Mouse (Mus musculus) midbrain, embryonic 11.5 days (tissue): ENCODE measurements at regions not wholly inside any gene's neighbourhood (a gene's known extent, or its start where the extent isn't known, plus 50 kb on each side); places are given as distances from the start of the nearest gene placed in this dataset.

Source experiments
- ATAC-seq: fragments of 200-750 bp; cut with Nextera tagmentation; 2 replicates; pipeline ENCODE4 v1.8.0; 2017; ENCODE audit warnings: moderate TSS enrichment, moderate library complexity; ENCODE audit not compliant: low FRiP score
- DNase-seq: peaks from one replicate; pipeline ENCODE4 v3.0.0; 2015; ENCODE audit warnings: low spot score; ENCODE audit errors: missing footprints
- H3K27ac ChIP-seq: fragments of 300-500 bp; sonication (generic); 2 replicates; pipeline ENCODE4 v1.5.1; 2014; ENCODE audit warnings: low read depth, low read length
- H3K27me3 ChIP-seq: fragments of 300-500 bp; sonication (generic); 2 replicates; pipeline ENCODE4 v1.6.1; 2014; ENCODE audit warnings: mild to moderate bottlenecking, low read length, moderate library complexity, mixed read lengths; ENCODE audit not compliant: control insufficient read depth, insufficient read depth
- H3K36me3 ChIP-seq: fragments of 300-500 bp; sonication (generic); 2 replicates; pipeline ENCODE4 v1.6.1; 2014; ENCODE audit warnings: mild to moderate bottlenecking, low read length, moderate library complexity, mixed read lengths; ENCODE audit not compliant: control insufficient read depth, insufficient read depth
- H3K4me1 ChIP-seq: fragments of 300-500 bp; sonication (generic); 2 replicates; pipeline ENCODE4 v1.6.1; 2014; ENCODE audit warnings: low read length; ENCODE audit not compliant: control insufficient read depth, insufficient read depth
- H3K4me2 ChIP-seq: fragments of 300-500 bp; sonication (generic); 2 replicates; pipeline ENCODE4 v1.6.1; 2014; ENCODE audit warnings: mild to moderate bottlenecking, moderate library complexity
- H3K4me3 ChIP-seq: fragments of 300-500 bp; sonication (generic); 2 replicates; pipeline ENCODE4 v1.5.1; 2014; ENCODE audit warnings: low read depth, low read length
- H3K9ac ChIP-seq: fragments of 300-500 bp; sonication (generic); 2 replicates; pipeline ENCODE4 v1.6.1; 2014; ENCODE audit warnings: low read length
- H3K9me3 ChIP-seq: fragments of 300-500 bp; sonication (generic); 2 replicates; pipeline ENCODE4 v1.6.1; 2016; ENCODE audit warnings: low read length; ENCODE audit not compliant: control insufficient read depth
- WGBS: fragments of 180-500 bp; shearing (Covaris S2); extraction: QIAGEN DNeasy Blood & Tissue Kit; methylation state at CpG from one replicate; pipeline ENCODE4 v1.1.7; 2014; 5-methylcytosine and 5-hydroxymethylcytosine counted together

DNA sequence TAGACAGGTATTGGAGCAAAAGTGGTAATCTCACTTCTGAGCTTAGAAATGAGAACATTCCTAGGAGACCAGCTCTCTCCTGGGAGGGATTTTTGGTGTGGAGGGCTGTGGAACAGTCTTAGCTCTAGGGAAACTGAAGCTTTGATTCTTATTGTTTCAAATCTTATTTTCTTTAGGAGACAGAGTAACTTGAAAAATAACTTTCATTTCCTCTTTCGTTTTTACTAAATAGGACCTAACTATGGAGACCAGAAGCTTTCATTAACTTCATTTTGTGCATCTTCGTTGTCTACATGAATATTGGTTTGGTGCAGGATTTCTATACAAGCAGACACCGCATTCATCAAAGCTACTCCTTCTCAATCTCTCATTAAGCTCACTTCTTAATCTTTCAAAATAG lies 1010.5 kb upstream of the Msl3l2 start:
- WGBS, result 88% methylated on average over 3 of the region's 3 CpGs
- Histone ChIP-seq H3K9me3 (no peaks in the 10 kb centered on the region), H3K4me3 (no peak overlapping the region), H3K36me3 (no peaks in the 10 kb centered on the region), H3K27me3 (no peaks in the 10 kb centered on the region), H3K9ac (no peak overlapping the region), H3K4me1 (no peaks in the 10 kb centered on the region), H3K4me2 (no peak overlapping the region), H3K27ac (no peak overlapping the region)
- DNase-seq (no peak), ATAC-seq (no peak)

DNA sequence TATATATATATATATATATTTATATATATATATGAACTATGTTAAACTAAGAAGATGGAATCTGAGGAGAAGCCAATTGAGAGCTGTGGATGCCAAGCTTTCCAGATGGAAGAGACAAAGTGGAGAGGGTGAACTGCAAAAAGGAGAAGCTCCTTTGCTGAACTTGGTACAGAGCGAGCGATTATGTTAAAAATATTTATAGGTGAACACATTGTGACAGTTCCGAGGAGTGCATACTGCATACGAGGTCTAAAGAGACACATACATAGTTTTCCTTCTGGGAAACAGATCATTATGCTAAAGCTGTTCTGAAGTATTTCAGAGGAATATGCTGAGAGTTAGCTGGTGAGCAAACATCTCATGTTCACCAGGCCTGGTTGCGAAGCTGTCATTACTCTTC lies 1009.5 kb upstream of the Msl3l2 start:
- Histone ChIP-seq H3K9me3 (no peaks in the 10 kb centered on the region), H3K4me2 (no peak overlapping the region), H3K4me3 (no peak overlapping the region), H3K27ac (no peak overlapping the region), H3K4me1 (no peaks in the 10 kb centered on the region), H3K9ac (no peak overlapping the region), H3K36me3 (no peaks in the 10 kb centered on the region), H3K27me3 (no peaks in the 10 kb centered on the region)
- WGBS, result 93% methylated on average over 5 of the region's 5 CpGs
- DNase-seq (no peak), ATAC-seq (no peak)

DNA sequence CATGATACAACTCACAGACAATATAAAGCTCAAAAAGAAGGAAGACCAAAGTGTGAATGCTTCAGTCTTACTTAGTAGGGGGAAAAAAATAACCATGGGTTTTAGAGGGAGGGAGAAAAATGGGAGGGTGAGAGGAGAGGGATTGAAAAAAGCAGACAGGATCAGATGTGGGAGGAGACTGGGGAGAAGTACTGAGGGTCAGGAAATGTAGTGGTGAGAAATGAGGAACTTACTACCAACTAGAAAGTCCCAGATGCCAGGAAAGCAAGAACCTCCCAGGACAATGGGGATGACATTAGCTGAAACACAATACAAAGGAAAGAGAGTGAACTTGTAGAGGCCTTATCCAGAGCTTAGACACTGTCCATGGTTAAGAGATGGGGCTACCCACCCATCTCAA lies 1008.4 kb upstream of the Msl3l2 start:
- no peaks in the 10 kb centered on the region for H3K4me1 ChIP-seq
- no peak overlapping the region for H3K27ac ChIP-seq
- H3K4me3 ChIP-seq, result no peak overlapping the region
- H3K36me3 ChIP-seq, result no peaks in the 10 kb centered on the region
- no peaks in the 10 kb centered on the region for H3K27me3 ChIP-seq
- H3K9ac ChIP-seq, result no peak overlapping the region
- DNase-seq, result no peak
- ATAC-seq, result no peak
- no peak overlapping the region for H3K4me2 ChIP-seq
- H3K9me3 ChIP-seq, result no peaks in the 10 kb centered on the region

DNA sequence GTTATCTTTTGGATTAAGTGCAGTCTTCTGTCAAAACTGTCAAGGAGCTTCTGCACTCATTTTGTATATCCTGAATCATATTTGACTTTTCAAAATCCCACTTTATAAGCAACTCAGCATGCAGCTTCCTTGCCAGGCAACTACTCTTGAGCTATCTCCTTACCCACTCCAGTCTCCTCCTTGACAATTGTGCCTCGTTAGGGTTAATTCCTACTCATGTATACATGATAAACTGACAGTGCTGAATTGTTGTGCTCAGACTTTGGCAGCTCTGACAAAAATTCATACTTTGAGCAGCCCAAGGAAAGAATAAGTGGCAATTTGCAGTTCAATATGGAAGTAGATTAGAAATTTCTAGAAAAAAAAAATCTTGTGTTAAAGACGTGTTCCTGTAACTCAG lies 994.5 kb upstream of the Msl3l2 start:
- Histone ChIP-seq H3K4me2 (no peak overlapping the region), H3K9ac (no peak overlapping the region), H3K27me3 (no peaks in the 10 kb centered on the region), H3K4me3 (no peak overlapping the region), H3K27ac (no peak overlapping the region), H3K4me1 (no peaks in the 10 kb centered on the region), H3K9me3 (no peaks in the 10 kb centered on the region), H3K36me3 (no peaks in the 10 kb centered on the region)
- 80% methylated on average over 2 of the region's 2 CpGs for WGBS
- no peak for DNase-seq
- no peak for ATAC-seq

DNA sequence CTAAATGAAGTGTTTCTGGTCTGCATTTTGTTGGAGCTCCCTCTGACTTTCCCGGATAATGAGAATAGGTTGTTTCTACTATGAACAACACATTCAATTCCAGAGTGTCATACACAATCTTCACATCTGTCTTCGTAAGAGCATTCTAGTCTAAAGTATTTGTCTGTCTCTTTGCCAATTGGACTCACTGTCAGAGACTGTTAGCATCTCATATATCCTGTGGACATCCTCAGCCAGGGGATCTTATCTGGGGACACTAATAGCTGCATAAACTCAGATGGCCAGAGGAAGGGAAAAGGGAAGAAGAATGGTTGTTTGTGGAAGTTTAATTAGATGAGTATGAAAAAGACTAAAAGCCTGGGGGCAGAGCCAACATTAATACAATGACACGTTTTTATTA lies 958.5 kb upstream of the Msl3l2 start:
- no peak overlapping the region for H3K9ac ChIP-seq
- H3K4me2 ChIP-seq, result no peak overlapping the region
- DNase-seq (no peak), ATAC-seq (no peak)
- 80% methylated on average over 3 of the region's 3 CpGs for WGBS
- H3K4me3 ChIP-seq, result no peak overlapping the region
- H3K27me3 ChIP-seq, result no peaks in the 10 kb centered on the region
- no peaks in the 10 kb centered on the region for H3K9me3 ChIP-seq
- H3K27ac ChIP-seq, result no peak overlapping the region
- no peaks in the 10 kb centered on the region for H3K4me1 ChIP-seq
- H3K36me3 ChIP-seq, result no peaks in the 10 kb centered on the region

DNA sequence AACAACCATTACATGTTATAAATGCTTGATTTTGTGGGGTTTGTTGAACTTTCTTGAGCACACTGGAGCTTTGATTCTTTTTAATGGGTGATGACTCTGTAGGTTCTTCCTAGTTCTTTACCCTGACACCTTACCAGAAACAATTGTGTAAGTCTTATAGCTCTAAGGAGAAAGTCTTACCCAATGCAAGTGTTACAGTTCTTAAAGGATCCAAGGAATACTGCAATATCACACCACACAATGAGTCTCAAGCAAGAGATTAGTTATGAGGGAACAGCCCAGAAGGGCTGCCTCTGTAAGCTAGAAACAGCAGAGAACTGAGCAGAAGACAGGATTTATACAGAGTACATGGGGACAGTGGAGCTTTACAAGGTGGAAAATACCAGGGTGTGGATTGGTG lies 914.5 kb upstream of the Msl3l2 start:
- Histone ChIP-seq H3K9me3 (no peaks in the 10 kb centered on the region), H3K27me3 (no peaks in the 10 kb centered on the region), H3K36me3 (no peaks in the 10 kb centered on the region), H3K9ac (no peak overlapping the region), H3K4me2 (no peak overlapping the region), H3K4me3 (no peak overlapping the region), H3K4me1 (no peaks in the 10 kb centered on the region), H3K27ac (no peak overlapping the region)
- no peak for ATAC-seq
- peak; percentile 12 for DNase-seq

DNA sequence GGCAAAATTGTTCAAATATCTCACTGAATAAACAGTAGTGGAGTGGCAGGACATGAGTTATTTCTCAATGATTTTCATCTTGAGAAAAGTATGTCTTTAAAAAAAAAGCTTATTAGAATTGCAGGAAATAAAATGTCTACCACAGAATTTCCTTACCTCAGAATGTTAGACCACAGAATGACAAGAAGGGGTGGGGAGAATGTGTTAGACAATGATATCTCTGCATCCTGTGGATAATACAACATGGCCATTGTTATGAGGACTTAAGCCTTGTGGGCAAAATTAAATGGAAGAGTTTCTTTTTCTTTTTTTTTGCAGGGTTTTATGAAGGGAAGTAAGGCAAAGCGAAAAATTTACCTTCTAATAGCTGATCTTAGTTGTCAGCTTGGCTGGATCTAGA lies 912.6 kb upstream of the Msl3l2 start:
- H3K4me2 ChIP-seq, result no peak overlapping the region
- no peak overlapping the region for H3K4me3 ChIP-seq
- no peaks in the 10 kb centered on the region for H3K36me3 ChIP-seq
- H3K4me1 ChIP-seq, result no peaks in the 10 kb centered on the region
- H3K9me3 ChIP-seq, result no peaks in the 10 kb centered on the region
- ATAC-seq (no peak), DNase-seq (no peak)
- no peaks in the 10 kb centered on the region for H3K27me3 ChIP-seq
- no peak overlapping the region for H3K27ac ChIP-seq
- no peak overlapping the region for H3K9ac ChIP-seq
- 74% methylated on average over 1 of the region's 1 CpGs for WGBS

DNA sequence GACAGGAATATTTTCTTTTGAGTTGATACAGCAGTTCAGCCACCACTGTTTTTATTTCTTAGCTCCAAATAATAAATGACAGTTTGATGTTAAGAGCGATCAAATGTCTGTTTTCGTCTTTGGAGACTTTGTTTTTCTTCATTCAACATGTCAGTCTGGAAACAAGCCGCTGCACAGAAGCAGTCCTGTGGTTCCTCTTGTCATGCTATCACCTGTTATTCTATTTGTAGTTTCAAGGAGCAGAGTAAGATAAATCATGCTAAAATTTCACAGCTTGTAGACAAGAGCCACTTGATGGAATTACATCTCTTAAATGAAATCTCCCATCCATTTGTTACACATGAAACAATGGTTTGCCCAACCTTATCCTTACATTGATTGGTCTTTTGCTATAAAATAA lies 911.5 kb upstream of the Msl3l2 start:
- DNase-seq, result no peak
- 91% methylated on average over 3 of the region's 3 CpGs for WGBS
- ATAC-seq, result no peak

DNA sequence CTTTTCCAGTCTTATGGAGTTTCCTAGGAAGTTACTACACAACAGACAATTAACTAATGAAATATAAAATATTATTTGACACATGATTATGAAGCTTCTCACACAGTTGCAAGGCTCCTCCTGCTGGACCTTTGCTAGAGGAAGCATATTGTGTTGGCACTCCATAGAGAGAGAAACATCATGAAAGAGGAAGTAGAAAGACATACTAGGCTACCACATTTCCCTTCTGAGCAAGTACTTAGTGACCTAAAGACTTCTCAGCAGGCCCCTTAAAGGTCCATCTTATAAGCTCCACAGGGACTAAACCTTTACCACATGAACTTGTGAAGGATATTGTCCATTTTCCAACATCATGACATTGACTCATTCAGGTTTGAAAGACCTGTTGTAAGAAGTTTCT lies 869.6 kb upstream of the Msl3l2 start:
- no peaks in the 10 kb centered on the region for H3K27me3 ChIP-seq
- no peak overlapping the region for H3K4me2 ChIP-seq
- H3K36me3 ChIP-seq, result no peaks in the 10 kb centered on the region
- no peaks in the 10 kb centered on the region for H3K4me1 ChIP-seq
- H3K27ac ChIP-seq, result no peak overlapping the region
- no peak overlapping the region for H3K4me3 ChIP-seq
- H3K9ac ChIP-seq, result no peak overlapping the region
- no peak for DNase-seq
- no peak for ATAC-seq
- no peaks in the 10 kb centered on the region for H3K9me3 ChIP-seq

More for the DNA sequence above, 911.5 kb upstream of the Msl3l2 start:
- Histone ChIP-seq H3K4me3 (no peak overlapping the region), H3K9ac (no peak overlapping the region), H3K4me2 (no peak overlapping the region), H3K9me3 (no peaks in the 10 kb centered on the region), H3K4me1 (no peaks in the 10 kb centered on the region), H3K36me3 (no peaks in the 10 kb centered on the region), H3K27ac (no peak overlapping the region), H3K27me3 (no peaks in the 10 kb centered on the region)

DNA sequence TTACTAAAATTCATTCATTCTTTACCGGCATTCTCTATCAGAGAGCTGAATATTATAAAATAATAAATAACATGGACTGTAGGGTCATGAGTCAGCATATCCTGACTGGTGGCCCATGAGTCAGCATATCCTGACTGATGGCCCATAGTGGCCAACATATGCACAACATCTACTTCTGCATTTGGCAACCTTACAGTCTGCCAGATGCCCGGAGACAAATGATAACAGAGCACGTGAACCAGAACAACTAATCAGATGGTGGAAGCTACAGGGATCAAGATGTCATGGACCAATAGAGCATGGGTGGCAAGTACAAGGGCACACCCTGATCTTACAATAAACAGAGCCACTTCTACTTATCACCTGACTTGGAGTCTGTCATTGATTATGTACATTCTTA lies 849.4 kb upstream of the Msl3l2 start:
- Histone ChIP-seq H3K4me3 (no peak overlapping the region), H3K4me2 (no peak overlapping the region), H3K27me3 (no peaks in the 10 kb centered on the region), H3K27ac (no peak overlapping the region), H3K36me3 (no peaks in the 10 kb centered on the region), H3K9ac (no peak overlapping the region), H3K4me1 (no peaks in the 10 kb centered on the region), H3K9me3 (no peaks in the 10 kb centered on the region)
- 92% methylated on average over 3 of the region's 3 CpGs for WGBS
- ATAC-seq, result no peak
- DNase-seq, result no peak
